Mouse (Mus musculus) liver, embryonic 16.5 days (tissue): ENCODE measurements around the gene Rab26. TPM values are rescaled to one million over a fixed set of nuclear protein-coding genes. Genes with fewer than 3 reads are reported as not detected.

Source experiments
- ATAC-seq: fragments of 200-750 bp; cut with Nextera tagmentation; 2 replicates; pipeline ENCODE4 v1.8.0; 2017; ENCODE audit warnings: low read depth, mild to moderate bottlenecking, moderate number of reproducible peaks, moderate library complexity
- H3K27ac ChIP-seq: fragments of 300-500 bp; sonication (generic); 2 replicates; pipeline ENCODE4 v1.5.1; 2014; ENCODE audit warnings: mild to moderate bottlenecking, low read length
- H3K27me3 ChIP-seq: fragments of 300-500 bp; sonication (generic); 2 replicates; pipeline ENCODE4 v1.6.1; 2014; ENCODE audit warnings: low read depth, low read length, mixed read lengths; ENCODE audit not compliant: control insufficient read depth, insufficient read depth
- H3K36me3 ChIP-seq: fragments of 300-500 bp; sonication (generic); 2 replicates; pipeline ENCODE4 v1.6.1; 2014; ENCODE audit warnings: mild to moderate bottlenecking; ENCODE audit not compliant: control insufficient read depth, insufficient read depth
- H3K4me1 ChIP-seq: fragments of 300-500 bp; sonication (generic); 2 replicates; pipeline ENCODE4 v1.6.1; 2014; ENCODE audit warnings: low read depth, low read length, mixed read lengths; ENCODE audit not compliant: control insufficient read depth
- H3K4me2 ChIP-seq: fragments of 300-500 bp; sonication (generic); 2 replicates; pipeline ENCODE4 v1.6.1; 2014; ENCODE audit warnings: low read depth, low read length, mixed read lengths
- H3K4me3 ChIP-seq: fragments of 300-500 bp; sonication (generic); 2 replicates; pipeline ENCODE4 v1.5.1; 2014; ENCODE audit warnings: low read depth, mild to moderate bottlenecking, low read length
- H3K9ac ChIP-seq: fragments of 300-500 bp; sonication (generic); 2 replicates; pipeline ENCODE4 v1.6.1; 2014; ENCODE audit warnings: low read depth, low read length
- H3K9me3 ChIP-seq: fragments of 300-500 bp; sonication (generic); replicated peaks from 2 replicates; pipeline ENCODE4 v1.6.1; 2016; ENCODE audit warnings: low read length; ENCODE audit not compliant: control insufficient read depth
- WGBS: fragments of 180-500 bp; shearing (Covaris S2); extraction: QIAGEN DNeasy Blood & Tissue Kit; methylation state at CpG from one replicate; pipeline ENCODE4 v1.1.7; 2014; ENCODE audit not compliant: insufficient replicate concordance; 5-methylcytosine and 5-hydroxymethylcytosine counted together
- polyA plus RNA-seq: library from polyadenylated mRNA; unstranded; fragments of >200 nt; fragmentation: Nextera tagmentation; extraction: Ambion mirVana; gene quantifications from 2 replicates; pipeline ENCODE4 v1.2.1, GENCODE M21; 2015

The Rab26 gene
- polyA plus RNA-seq, 1 experiment from 2014 or later: 0.87 TPM

DNA sequence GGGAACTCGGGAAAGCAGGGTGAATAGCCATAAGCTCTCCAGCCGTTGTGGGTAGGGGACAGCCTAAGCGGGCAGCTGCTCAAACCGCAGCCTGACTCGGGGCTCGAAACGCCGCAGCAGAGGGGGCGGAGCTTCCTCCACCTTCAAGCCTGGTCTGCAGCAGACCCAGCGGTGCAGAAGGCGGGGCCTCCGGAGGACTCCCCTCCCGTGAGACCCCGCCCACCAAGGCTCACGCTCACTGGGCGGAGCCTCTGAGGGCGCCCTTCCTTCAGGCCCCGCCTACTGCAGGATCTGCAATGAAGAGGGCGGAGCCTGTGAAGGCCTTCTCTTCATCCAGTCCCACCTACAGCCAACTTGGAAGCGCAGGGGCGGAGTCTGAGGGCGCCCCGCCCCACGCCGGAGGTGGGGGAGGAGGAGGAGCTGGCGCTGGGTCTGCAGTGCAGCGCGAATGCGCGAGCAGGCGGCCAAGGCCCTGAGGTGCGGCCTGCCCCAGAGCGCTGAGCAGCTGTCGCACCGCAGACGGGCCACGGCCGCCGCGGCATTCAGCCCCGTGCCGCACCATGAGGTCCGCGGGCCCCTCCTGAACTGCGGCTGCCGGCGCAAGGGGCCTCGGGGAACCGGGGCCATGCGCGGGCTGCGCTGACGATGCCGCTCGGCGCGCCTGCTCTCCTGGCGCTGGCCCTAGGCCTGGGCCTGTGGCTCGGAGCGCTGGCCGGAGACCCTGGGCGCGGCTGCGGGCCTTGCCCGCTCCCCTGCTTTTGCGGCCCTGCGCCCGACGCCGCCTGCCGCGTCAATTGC is 15.8 kb upstream of the Rab26 start, which contains the start of gene Pkd1:
Gene Pkd1, plus strand, starts transcription at position 217 of the 798 bp plus-strand sequence.
- no peaks in the 10 kb centered on the region for H3K36me3 ChIP-seq
- under 1% methylated on average over 66 of the region's 72 CpGs for WGBS
- ATAC-seq: peak; percentile 89

DNA sequence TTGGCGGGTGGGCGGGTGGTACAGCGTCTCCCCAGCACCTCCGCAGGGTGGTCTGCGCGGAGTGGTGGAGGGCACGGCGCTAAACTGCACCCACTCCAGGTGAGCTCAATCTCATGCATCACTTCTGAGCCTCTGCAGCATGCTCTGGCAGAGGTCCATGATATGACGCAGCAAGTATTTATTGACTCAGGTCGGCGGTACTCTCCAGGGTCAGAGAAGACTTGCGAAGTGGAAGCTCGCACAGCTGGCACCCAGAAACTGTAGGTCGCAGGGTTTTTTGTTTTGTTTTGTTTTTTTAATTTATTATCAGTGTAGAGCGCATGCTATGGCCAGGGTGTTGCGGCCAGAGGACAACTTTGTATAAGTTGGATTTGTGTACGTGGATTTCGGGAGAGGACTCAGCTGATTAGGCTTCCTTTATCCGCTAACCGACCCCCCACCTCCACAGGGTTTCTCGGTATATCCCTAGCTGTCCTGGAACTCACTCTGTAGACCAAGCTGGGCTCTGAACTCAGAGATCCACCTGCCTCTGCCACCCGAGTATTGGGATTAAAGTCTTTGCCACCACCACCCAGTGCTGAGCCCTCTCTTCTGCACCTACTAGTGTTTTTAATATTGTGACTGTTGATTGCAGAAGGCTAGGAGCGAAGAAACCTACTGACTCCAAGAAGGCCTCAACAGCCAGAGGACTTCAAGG is 15.1 kb upstream of the Rab26 start:
- Histone ChIP-seq H3K4me1 (peaks cover 24% of the 10 kb centered on the region), H3K27me3 (no peaks in the 10 kb centered on the region), H3K9ac (peak overlapping the region; percentile 70), H3K9me3 (no peaks in the 10 kb centered on the region), H3K27ac (peak overlapping the region; percentile 88), H3K36me3 (no peaks in the 10 kb centered on the region), H3K4me3 (peak overlapping the region; percentile 80), H3K4me2 (peak overlapping the region; percentile 100)
- WGBS: 2% methylated on average over 23 of the region's 23 CpGs
- peak; percentile 27 for ATAC-seq

More for the DNA sequence above, 15.8 kb upstream of the Rab26 start, which contains the start of gene Pkd1:
- Histone ChIP-seq H3K4me3 (peak within 1 kb of the TSS; percentile 80), H3K4me2 (peak within 1 kb of the TSS; percentile 100), H3K9me3 (no peaks in the 10 kb centered on the region), H3K9ac (peak within 1 kb of the TSS; percentile 85), H3K27ac (peak within 1 kb of the TSS; percentile 91), H3K27me3 (no peaks in the 10 kb centered on the region), H3K4me1 (peaks cover 24% of the 10 kb centered on the region)

- peak overlapping the region; percentile 70 for H3K9ac ChIP-seq
- ATAC-seq: no peak
Measured at GRCm38 (mm10) chr17:24548435-24548834, 14.4 kb upstream of the Rab26 start.

GRCm38 (mm10) chr17:24546234-24546633 is 12.2 kb upstream of the Rab26 start:
- no peak overlapping the region for H3K27ac ChIP-seq
- WGBS: 68% methylated on average over 3 of the region's 3 CpGs
- ATAC-seq: no peak
- no peak overlapping the region for H3K4me2 ChIP-seq
- no peaks in the 10 kb centered on the region for H3K36me3 ChIP-seq
- no peaks in the 10 kb centered on the region for H3K27me3 ChIP-seq
- no peak overlapping the region for H3K9ac ChIP-seq
- H3K4me3 ChIP-seq: no peak overlapping the region
- peaks cover 24% of the 10 kb centered on the region for H3K4me1 ChIP-seq
- H3K9me3 ChIP-seq: no peaks in the 10 kb centered on the region

More at GRCm38 (mm10) chr17:24548435-24548834, 14.4 kb upstream of the Rab26 start:
- Histone ChIP-seq H3K4me2 (peak overlapping the region; percentile 100), H3K36me3 (no peaks in the 10 kb centered on the region), H3K27ac (peak overlapping the region; percentile 88), H3K4me1 (peaks cover 24% of the 10 kb centered on the region), H3K4me3 (peak overlapping the region; percentile 80), H3K9me3 (no peaks in the 10 kb centered on the region), H3K27me3 (no peaks in the 10 kb centered on the region)
- 11% methylated on average over 9 of the region's 9 CpGs for WGBS

DNA sequence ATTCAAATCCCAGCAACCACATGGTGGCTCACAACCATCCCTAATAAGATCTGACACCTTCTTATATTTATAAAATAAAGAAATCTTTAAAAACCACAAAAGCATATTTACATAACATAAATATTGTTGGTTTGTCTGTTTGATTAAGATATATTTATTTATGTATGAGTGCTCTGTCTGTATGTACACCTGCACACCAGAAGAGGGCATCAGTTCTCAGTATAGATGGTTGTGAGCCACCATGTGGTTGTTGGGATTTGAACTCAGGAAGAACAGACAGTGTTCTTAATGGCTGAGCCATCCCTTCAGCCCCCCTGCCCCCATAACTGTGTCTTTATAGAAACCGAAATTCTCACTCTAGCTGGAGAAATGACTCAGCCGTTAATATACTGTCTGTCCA is 11.2 kb upstream of the Rab26 start:
- no peak overlapping the region for H3K27ac ChIP-seq
- ATAC-seq: no peak

DNA sequence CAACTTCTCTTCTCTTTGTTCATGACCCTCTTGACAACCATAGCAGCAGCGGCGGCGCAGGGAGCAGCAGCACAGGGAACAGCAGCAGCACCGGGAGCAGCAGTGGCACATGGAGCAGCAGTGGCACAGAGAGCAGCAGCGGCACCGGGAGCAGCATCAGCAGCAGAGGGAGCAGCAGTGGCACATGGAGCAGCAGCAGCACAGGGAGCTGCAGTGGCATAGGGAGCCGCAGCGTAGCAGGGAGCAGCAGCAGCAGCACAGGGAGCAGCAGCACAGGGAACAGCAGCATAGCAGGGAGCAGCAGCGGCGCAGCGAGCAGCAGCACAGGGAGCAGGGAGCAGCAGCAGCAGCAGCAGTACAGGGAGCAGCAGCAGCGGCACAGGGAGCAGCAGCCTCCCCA is 10.6 kb upstream of the Rab26 start:
- 47% methylated on average over 12 of the region's 12 CpGs for WGBS
- no peak overlapping the region for H3K4me3 ChIP-seq
- H3K27ac ChIP-seq: no peak overlapping the region
- no peak for ATAC-seq
- peaks cover 11% of the 10 kb centered on the region for H3K4me1 ChIP-seq
- H3K9ac ChIP-seq: no peak overlapping the region
- no peak overlapping the region for H3K4me2 ChIP-seq
- H3K27me3 ChIP-seq: no peaks in the 10 kb centered on the region
- H3K9me3 ChIP-seq: no peaks in the 10 kb centered on the region
- H3K36me3 ChIP-seq: no peaks in the 10 kb centered on the region

More for the DNA sequence above, 11.2 kb upstream of the Rab26 start:
- Histone ChIP-seq H3K9ac (no peak overlapping the region), H3K4me2 (no peak overlapping the region), H3K36me3 (no peaks in the 10 kb centered on the region), H3K4me3 (no peak overlapping the region), H3K27me3 (no peaks in the 10 kb centered on the region), H3K4me1 (peaks cover 14% of the 10 kb centered on the region), H3K9me3 (no peaks in the 10 kb centered on the region)
- 64% methylated on average over 2 of the region's 2 CpGs for WGBS

- ATAC-seq: peak; percentile 72
- WGBS: 8% methylated on average over 3 of the region's 3 CpGs
Measured at GRCm38 (mm10) chr17:24540375-24540774, 6.4 kb upstream of the Rab26 start.

DNA sequence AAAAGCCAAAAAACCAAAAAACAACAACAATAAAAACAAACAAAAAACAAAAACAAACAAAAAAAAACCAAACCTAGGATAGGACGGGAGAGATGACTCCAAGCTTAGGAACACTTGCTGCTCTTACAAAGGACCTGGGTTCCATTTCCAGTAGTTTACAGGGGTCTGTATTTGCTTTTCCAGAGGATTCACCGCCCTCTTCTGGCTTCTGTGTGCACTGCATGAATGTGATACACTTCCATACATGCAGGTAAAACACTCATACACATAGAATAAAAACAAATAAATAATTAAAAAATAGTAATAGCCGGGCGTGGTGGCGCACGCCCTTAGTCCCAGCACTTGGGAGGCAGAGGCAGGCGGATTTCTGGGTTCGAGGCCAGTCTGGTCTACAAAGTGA is 4.9 kb upstream of the Rab26 start:
- Histone ChIP-seq H3K9ac (no peak overlapping the region), H3K9me3 (no peaks in the 10 kb centered on the region), H3K4me3 (no peak overlapping the region), H3K4me2 (no peak overlapping the region), H3K4me1 (peaks cover 1% of the 10 kb centered on the region), H3K27ac (no peak overlapping the region), H3K36me3 (no peaks in the 10 kb centered on the region), H3K27me3 (no peaks in the 10 kb centered on the region)
- 53% methylated on average over 8 of the region's 8 CpGs for WGBS
- no peak for ATAC-seq

More at GRCm38 (mm10) chr17:24540375-24540774, 6.4 kb upstream of the Rab26 start:
- Histone ChIP-seq H3K9me3 (no peaks in the 10 kb centered on the region), H3K4me1 (no peaks in the 10 kb centered on the region; the same call in 1 of the 2 replicates), H3K27ac (no peak overlapping the region), H3K4me3 (no peak overlapping the region), H3K36me3 (no peaks in the 10 kb centered on the region), H3K4me2 (no peak overlapping the region), H3K27me3 (no peaks in the 10 kb centered on the region), H3K9ac (no peak overlapping the region)

DNA sequence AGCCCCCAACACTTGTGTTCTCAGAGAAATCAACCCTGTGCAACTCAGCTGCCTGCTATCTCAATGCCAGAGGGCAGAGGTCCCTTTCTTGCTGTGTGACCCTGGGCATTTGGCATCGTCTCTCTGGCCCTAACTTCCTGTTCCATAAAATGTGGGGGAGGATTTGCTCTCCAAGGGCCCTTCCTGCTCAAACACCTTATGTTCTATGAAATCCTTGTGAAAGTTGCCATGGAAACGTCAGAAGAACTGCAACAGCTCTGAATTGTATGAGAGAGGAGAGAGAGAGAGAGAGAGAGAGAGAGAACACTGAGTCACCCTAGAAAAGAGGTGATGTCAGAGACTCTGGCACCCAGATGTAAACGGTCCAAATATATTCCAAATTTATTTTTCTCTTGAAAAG is 3.5 kb upstream of the Rab26 start:
- no peak for ATAC-seq
- Histone ChIP-seq H3K27ac (no peak overlapping the region), H3K36me3 (no peaks in the 10 kb centered on the region), H3K9ac (no peak overlapping the region), H3K4me3 (no peak overlapping the region), H3K9me3 (no peaks in the 10 kb centered on the region), H3K4me2 (no peak overlapping the region), H3K4me1 (peaks cover 14% of the 10 kb centered on the region), H3K27me3 (no peaks in the 10 kb centered on the region)
- 28% methylated on average over 3 of the region's 3 CpGs for WGBS
